Mouse (Mus musculus) cerebellum, adult 2 months (tissue): Measurements from ENCODE around the gene Slamf1.

ENCODE experiments used
- CTCF ChIP-seq: fragments of 200-500 bp; IDR thresholded peaks from 2 replicates; pipeline ENCODE4 v1.5.1; 2011; ENCODE audit warnings: low read depth, mild to moderate bottlenecking, control low read depth, low read length, moderate library complexity, borderline replicate concordance; ENCODE audit not compliant: insufficient read depth
- POLR2A ChIP-seq: fragments of 200-500 bp; IDR thresholded peaks from 2 replicates; pipeline ENCODE4 v1.6.1; 2011; ENCODE audit warnings: low read length, control low read depth, borderline replicate concordance; ENCODE audit not compliant: insufficient read depth

GRCm38 (mm10) chr1:171785871-171786270, 18.9 kb downstream of the Slamf1 start:
- TF ChIP-seq POLR2A (no peak), CTCF (no peak)
